Mouse (Mus musculus) CD4-positive, CD25-positive, alpha-beta regulatory T cell, adult 4 months (primary cell): ENCODE data around the gene Olfr610. TPM values are rescaled to one million over a fixed set of nuclear protein-coding genes. Genes with fewer than 3 reads are reported as not detected.
"Not testable (repeated sequence)": the region's sequence is repeated elsewhere in the genome, so short reads cannot be mapped to it uniquely, and the experiment has no call there.

Source experiments
- ATAC-seq: one replicate; pipeline ENCODE4 v1.8.0; 2017
- polyA plus RNA-seq, 2 experiments: library from polyadenylated mRNA; unstranded; fragments of 100-300 nt; shearing (Covaris generic); gene quantifications; one replicate each; pipeline ENCODE4 v1.2.1; 2017

The Olfr610 gene
- polyA plus RNA-seq, result not detected

DNA sequence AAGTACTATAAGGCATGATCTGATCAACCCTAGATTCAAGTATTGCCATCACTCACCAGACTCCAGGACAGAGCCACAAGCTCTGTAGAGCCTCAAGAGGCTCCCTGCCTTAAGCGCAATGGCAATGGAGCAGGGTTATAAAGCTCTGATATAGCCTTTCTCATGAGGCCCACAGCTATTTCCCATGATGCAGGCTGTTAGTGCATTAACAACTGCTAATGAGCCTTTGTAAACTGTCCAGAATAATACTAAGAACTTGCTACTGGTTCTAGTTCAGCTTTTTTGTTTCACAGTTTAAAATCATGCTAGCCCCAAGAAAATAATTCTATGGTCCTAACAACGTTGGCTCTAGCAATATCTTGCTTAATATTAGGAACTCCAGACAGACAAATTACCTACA, at the start of gene Olfr610:
TSS of gene Olfr610 (minus strand) at position 101 of the 400 bp plus-strand sequence.
- no peak for ATAC-seq

DNA sequence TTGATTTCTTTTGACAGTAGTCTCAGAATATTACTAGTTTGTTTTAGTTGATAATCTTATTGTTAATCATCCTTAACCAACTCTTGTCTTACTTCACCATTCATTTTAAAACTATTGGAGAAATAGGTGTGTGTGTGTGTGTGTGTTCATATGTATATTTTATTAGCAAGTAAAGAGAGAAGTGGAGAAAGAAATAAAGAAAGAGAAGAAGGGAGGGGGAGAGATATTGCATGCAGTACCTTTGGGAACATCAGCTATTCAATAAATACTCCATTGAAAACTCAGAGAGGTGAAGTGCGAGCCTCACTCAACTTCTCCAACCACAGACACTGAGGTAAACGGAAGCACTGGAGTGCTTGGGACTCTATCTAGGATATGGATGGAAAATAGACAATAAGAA, 43.9 kb upstream of the Olfr610 start, which contains the start of gene Olfr615:
TSS of gene Olfr615 (plus strand) at position 301 of the 400 bp plus-strand sequence.
- no peak for ATAC-seq

GRCm38 (mm10) chr7:103547774-103548173, 35.9 kb upstream of the Olfr610 start, which contains the start of gene Olfr613:
Gene Olfr613, plus strand, starts transcription at chr7:103548074.
- ATAC-seq, result no peak

DNA sequence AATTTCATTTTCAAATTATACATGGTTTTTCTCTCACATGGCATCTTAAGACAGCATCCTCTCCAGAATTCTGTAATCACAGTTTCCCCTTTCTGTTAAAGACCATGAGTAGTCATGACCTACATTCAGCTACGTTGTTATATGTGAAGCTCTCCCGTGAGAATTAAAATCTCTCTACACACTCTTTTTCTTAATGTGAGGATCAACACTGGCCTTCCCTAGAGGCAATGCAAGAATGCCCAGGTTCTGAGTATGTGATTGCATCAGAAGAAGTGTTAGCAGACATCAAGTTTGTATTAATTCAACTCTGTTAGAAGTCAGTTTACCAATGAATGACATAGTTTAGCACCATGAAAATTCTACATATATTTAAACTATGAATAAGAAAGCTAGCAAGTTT, 30.7 kb upstream of the Olfr610 start, which contains the start of gene Olfr612:
TSS of gene Olfr612 (minus strand) at position 101 of the 400 bp plus-strand sequence.
- not testable (repeated sequence) for ATAC-seq

DNA sequence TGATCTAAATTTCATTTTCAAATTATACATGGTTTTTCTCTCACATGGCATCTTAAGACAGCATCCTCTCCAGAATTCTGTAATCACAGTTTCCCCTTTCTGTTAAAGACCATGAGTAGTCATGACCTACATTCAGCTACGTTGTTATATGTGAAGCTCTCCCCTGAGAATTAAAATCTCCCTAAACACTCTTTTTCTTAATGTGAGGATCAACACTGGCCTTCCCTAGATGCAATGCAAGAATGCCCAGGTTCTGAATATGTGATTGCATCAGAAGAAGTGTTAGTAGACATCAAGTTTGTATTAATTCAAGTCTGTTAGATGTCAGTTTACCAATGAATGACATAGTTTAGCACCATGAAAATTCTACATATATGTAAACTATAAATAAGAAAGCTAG, 8.8 kb upstream of the Olfr610 start, which contains the start of gene Olfr611:
TSS of gene Olfr611 (minus strand) at position 101 of the 400 bp plus-strand sequence.
- ATAC-seq, result not testable (repeated sequence)

- ATAC-seq, result no peak
Observed at GRCm38 (mm10) chr7:103497962-103498361, 14.0 kb downstream of the Olfr610 start, which contains the start of gene Olfr609. Gene Olfr609, minus strand, starts transcription at chr7:103498062.

- ATAC-seq, result not testable (repeated sequence)
Observed at GRCm38 (mm10) chr7:103477106-103477505, 34.8 kb downstream of the Olfr610 start.

- no peak for ATAC-seq
Observed at GRCm38 (mm10) chr7:103469577-103469976, 42.3 kb downstream of the Olfr610 start, which contains the start of gene Olfr608. Gene Olfr608, plus strand, starts transcription at chr7:103469877.

DNA sequence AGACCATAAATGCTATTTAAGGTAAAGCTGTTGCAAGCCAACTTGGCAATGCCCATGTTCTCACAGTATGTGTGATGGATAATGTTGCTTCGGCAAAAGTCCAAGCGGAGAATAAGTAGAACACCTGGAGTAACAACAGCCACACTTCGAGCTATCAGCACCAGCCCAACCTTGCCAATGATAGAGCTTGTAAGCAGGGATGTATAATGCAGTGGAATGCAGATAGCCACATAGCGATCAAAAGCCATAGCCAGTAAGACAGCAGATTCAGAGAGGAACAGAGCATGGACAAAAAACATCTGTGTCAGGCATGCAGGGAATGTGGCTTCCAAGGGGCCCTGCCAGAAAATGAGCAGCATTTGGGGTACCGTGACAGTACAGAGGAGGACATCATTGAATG, 51.3 kb downstream of the Olfr610 start:
- no peak for ATAC-seq

Other genes starting within 250 kb of the Olfr610 start
- not detected for gene Olfr596, start 206.5 kb downstream of the Olfr610 start, polyA plus RNA-seq
- not detected for gene Olfr597, start 195.8 kb downstream of the Olfr610 start, polyA plus RNA-seq
- gene Olfr598, start 188.6 kb downstream of the Olfr610 start, polyA plus RNA-seq, result not detected
- gene Olfr599, start 176.2 kb downstream of the Olfr610 start, polyA plus RNA-seq, result not detected
- gene Olfr600, start 162.5 kb downstream of the Olfr610 start, polyA plus RNA-seq, result not detected
- gene Olfr601, start 149.5 kb downstream of the Olfr610 start, polyA plus RNA-seq, result under 1 TPM in 1 of 2 experiments, not detected in 1; 0.19 TPM
- under 1 TPM in 1 of 2 experiments, not detected in 1; 0.67 TPM for gene Olfr603, start 125.9 kb downstream of the Olfr610 start, polyA plus RNA-seq
- not detected for gene Usp17lc, start 97.0 kb downstream of the Olfr610 start, polyA plus RNA-seq
- gene Olfr605, start 66.7 kb downstream of the Olfr610 start, polyA plus RNA-seq, result not detected
- gene Olfr606, start 63.1 kb downstream of the Olfr610 start, polyA plus RNA-seq, result not detected
- under 1 TPM in 1 of 2 experiments, not detected in 1; 0.12 TPM for gene Olfr607, start 48.0 kb downstream of the Olfr610 start, polyA plus RNA-seq
- not detected for gene Olfr608, start 42.2 kb downstream of the Olfr610 start, polyA plus RNA-seq
- gene Olfr609, start 14.1 kb downstream of the Olfr610 start, polyA plus RNA-seq, result not detected
- gene Olfr611, start 8.7 kb upstream of the Olfr610 start, polyA plus RNA-seq, result not detected
- gene Olfr612, start 30.6 kb upstream of the Olfr610 start, polyA plus RNA-seq, result not detected
- gene Olfr613, start 36.0 kb upstream of the Olfr610 start, polyA plus RNA-seq, result not detected
- gene Olfr615, start 44.0 kb upstream of the Olfr610 start, polyA plus RNA-seq, result not detected
- gene Olfr616, start 57.0 kb upstream of the Olfr610 start, polyA plus RNA-seq, result not detected
- gene Olfr617, start 60.9 kb upstream of the Olfr610 start, polyA plus RNA-seq, result not detected
- not detected for gene Olfr618, start 78.0 kb upstream of the Olfr610 start, polyA plus RNA-seq
- gene Olfr619, start 88.5 kb upstream of the Olfr610 start, polyA plus RNA-seq, result not detected
- gene Olfr620, start 100.4 kb upstream of the Olfr610 start, polyA plus RNA-seq, result 1 to 10 TPM in 1 of 2 experiments, not detected in 1; 1.3 TPM
- gene Olfr622, start 130.6 kb upstream of the Olfr610 start, polyA plus RNA-seq, result not detected
- not detected for gene Olfr623, start 151.6 kb upstream of the Olfr610 start, polyA plus RNA-seq
- gene Olfr624, start 159.1 kb upstream of the Olfr610 start, polyA plus RNA-seq, result not detected
- gene Olfr625-ps1, start 170.6 kb upstream of the Olfr610 start, polyA plus RNA-seq, result not detected
- not detected for gene Olfr243, start 202.5 kb upstream of the Olfr610 start, polyA plus RNA-seq
- not detected for gene Olfr628, start 218.3 kb upstream of the Olfr610 start, polyA plus RNA-seq
- not detected for gene Olfr629, start 232.8 kb upstream of the Olfr610 start, polyA plus RNA-seq
- not detected for gene Olfr630, start 245.2 kb upstream of the Olfr610 start, polyA plus RNA-seq